Mouse (Mus musculus) gastrocnemius, adult 2 months (tissue): Measurements from ENCODE around the gene Tjp3. TPM values are rescaled to one million over a fixed set of nuclear protein-coding genes. Genes with fewer than 3 reads are reported as not detected.

ENCODE experiments used
- DNase-seq: peaks from one replicate; pipeline ENCODE4 v3.0.0; 2022
- H3K27ac ChIP-seq: fragments of 200-600 bp; 2 replicates; pipeline ENCODE4 v1.8.1; 2022; ENCODE audit warnings: mild to moderate bottlenecking
- H3K4me3 ChIP-seq: fragments of 200-600 bp; 2 replicates; pipeline ENCODE4 v1.8.1; 2022; ENCODE audit warnings: mild to moderate bottlenecking, moderate library complexity
- CTCF ChIP-seq: fragments of 200-600 bp; IDR thresholded peaks from 2 replicates; pipeline ENCODE4 v1.8.1; 2022; ENCODE audit warnings: antibody characterized with exemption, mild to moderate bottlenecking, moderate library complexity
- intact Hi-C: fragments of 180-260 bp; cut with DNase I; formaldehyde crosslinking; loops from one replicate; pipeline ENCODE4 v1.15.1; 2025
- total RNA-seq, 2 experiments: library from RNA; stranded (reverse); gene quantifications; 2 replicates each; pipeline ENCODE4 v1.2.3; 2021

Gene Tjp3
- total RNA-seq, 2 experiments from 2014 or later: not detected

DNA sequence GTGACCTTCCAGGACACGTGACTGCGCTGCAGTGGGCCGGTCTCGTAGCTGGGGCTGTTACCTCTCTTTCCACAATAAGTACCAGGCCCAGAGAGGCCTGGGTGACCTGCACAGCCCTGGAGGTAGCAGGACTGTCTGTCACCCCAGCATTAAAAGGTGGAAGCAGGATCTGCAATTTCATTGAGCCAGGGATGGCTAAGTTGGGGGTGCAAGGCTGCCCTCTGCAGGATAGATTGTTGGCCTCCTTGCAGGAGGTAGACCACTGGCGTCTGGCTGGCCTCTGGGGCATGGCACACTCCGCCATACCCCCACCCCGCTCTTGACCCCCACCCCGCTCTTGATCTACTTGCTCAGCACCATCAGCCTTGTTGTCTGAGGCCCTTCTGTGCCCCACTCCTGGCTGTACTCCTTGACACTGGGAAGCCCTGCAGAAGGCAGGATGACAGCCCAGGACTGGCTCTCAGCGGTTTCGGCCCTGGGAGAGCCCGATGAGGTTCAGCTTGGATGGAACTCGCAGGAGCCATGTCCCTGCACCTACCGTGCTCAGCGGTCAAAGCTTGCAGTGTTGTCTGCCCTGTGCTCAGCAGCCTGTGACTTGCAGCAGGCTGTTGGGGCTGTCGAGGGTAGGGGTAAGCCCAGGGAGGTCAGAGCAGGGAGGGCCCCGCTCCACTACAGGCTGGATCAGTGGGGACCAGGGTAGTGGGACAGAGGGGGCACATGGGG is 25.1 kb upstream of the Tjp3 start:
- H3K27ac ChIP-seq: no peak overlapping the region
- DNase-seq: no peak
- TF ChIP-seq CTCF: peak; percentile 51
- intact Hi-C loops: no loop called here
- H3K4me3 ChIP-seq: no peak overlapping the region; the same call in 1 of the 2 replicates

DNA sequence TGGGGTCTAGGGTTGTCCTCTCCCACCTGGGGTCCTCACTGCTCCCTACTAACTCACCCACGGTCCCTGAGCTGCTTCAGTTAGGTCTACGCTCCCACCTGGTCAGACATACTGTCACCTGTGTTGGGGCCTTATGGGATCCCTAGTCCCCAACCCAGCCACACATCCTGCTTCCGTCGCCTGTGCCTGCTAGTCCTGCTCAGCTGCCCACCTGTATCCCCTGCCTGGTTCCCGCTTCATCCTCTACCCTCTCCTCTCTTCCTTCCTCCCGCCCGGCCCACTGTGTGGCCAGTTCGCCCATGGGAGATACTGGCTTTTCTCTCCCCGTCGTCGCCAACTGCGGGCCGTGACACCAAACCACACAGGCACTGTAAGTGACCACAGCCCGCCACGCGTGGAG is 24.2 kb upstream of the Tjp3 start:
- intact Hi-C loops: no loop called here
- H3K27ac ChIP-seq: no peak overlapping the region
- no peak overlapping the region for H3K4me3 ChIP-seq
- no peak for TF ChIP-seq CTCF
- DNase-seq: no peak

DNA sequence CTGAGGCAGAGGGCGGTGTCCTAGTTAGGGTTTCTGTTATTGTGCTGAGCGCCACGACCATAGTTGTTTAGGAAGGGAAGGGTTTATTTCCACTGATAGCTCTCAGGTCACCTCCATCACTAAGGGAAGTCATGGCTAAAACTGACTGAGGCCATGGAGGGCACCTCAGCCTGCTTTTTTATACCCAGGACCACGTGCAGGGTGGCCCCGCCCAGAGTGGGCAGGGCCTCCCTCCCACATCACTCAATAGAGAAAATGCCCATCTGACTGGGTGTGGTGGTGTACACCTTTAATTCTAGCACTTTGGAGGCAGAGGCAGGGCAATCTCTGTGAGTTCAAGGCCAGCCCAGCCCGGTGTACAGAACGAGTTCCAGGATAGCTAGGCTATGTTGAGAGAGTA is 22.8 kb upstream of the Tjp3 start:
- intact Hi-C loops: no loop called here
- DNase-seq: no peak
- TF ChIP-seq CTCF: no peak
- Histone ChIP-seq H3K27ac (no peak overlapping the region), H3K4me3 (no peak overlapping the region)

DNA sequence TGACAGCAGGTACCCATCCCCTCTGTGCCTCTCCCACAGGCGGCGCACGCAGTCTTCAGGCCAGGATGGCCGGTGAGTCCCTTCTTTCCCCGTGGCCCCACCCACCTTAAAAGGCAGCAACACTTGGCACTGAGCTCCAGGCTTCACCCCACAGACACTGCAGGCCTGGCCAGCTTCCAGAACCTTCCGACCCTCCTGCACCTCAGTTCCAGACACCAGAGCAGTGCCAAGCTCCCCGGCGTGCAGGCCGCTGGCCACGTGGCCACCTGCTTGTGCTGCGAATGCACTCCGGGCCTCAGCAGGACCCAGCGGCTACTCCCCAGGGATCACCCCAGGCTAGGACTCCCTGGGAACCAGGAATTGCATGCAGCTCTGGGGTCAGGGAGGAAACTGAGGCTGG is 22.2 kb upstream of the Tjp3 start:
- TF ChIP-seq CTCF: no peak
- no peak overlapping the region for H3K27ac ChIP-seq
- no peak for DNase-seq
- intact Hi-C loops: no loop called here
- no peak overlapping the region for H3K4me3 ChIP-seq

DNA sequence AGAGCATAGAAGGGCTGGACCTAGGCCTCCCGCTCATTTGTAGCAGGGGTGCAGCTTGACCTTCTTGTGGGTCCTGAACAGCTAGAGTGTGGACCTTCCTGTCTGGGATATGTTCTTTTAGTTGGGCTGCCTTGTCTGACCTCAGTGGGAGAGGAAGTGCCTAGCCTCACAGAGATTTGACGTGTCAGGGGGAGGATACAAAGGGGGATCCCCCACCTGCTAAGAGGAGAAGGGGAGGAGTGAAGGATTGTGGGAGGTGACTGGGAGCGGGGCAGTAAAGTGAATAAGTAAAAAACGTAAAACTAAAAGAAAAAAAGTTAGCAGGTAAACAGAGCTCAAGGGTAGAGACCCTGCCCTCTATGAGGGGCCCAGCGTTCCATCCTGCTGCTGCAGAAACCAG is 18.2 kb upstream of the Tjp3 start:
- intact Hi-C loops: no loop called here
- Histone ChIP-seq H3K27ac (no peak overlapping the region), H3K4me3 (no peak overlapping the region)
- no peak for DNase-seq
- no peak for TF ChIP-seq CTCF

DNA sequence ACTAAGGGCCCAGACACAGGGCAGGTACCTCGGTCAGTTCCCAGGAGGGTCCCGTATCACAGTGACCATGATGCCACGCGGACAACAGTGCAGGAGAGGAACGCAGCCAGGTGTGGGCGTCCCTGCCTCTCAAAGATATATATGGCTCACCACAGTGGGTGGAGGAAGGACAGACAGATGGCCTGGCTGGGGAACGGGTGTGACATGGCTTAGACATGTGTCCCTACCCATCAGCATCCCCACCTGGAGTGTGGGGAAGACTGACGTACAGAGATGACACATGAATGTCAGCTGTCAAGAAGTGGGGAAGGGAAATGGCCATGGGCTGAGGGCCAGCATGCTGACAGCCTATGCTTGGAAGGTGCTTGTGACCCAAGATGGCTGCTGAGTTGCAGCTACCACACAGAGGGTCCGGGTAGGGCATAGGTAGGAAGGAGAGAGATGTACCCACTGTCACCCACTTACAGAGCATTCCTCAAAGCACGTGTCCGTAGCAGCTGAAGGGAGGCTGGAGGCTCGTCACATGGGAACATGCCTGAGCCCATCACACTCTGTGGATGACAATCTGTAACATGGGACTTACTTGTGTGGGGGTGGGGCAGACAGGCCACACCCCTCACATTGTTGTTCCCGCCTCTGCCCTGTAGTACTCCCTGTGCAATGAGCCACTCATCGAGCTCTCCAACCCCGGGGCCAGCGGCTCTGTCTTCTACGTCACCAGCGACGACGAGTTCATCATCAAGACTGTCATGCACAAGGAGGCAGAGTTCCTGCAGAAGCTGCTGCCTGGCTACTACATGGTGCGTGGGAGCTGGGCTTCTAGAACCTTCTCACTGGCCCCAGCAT is 15.7 kb upstream of the Tjp3 start:
- DNase-seq: no peak

DNA sequence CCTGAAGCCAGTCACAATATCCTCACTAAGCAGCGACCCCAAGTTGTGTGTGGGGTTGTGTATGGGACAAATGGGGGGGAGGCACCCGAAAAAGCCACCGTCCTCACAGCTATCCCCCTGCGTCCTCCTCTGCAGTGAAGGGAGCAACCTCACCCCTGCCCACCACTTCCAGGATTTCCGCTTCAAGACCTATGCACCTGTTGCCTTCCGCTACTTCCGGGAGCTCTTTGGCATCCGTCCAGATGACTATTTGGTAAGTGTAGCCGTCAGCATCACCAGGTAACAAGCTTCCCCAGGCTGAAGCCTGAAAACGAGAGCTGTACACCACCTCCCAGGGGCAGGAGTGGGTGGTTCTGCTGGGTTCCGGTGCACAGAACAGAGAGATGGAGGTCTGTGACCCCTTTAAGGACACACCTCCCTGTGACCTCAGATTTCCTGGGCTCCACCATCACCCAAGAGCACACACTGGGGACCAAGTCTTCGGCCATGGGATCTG is 14.8 kb upstream of the Tjp3 start:
- no peak for DNase-seq
- TF ChIP-seq CTCF: no peak
- H3K27ac ChIP-seq: no peak overlapping the region
- intact Hi-C loops: no loop called here
- no peak overlapping the region for H3K4me3 ChIP-seq

More for the DNA sequence above, 15.7 kb upstream of the Tjp3 start:
- H3K4me3 ChIP-seq: no peak overlapping the region
- no peak overlapping the region for H3K27ac ChIP-seq
- intact Hi-C loops: no loop called here
- TF ChIP-seq CTCF: no peak

DNA sequence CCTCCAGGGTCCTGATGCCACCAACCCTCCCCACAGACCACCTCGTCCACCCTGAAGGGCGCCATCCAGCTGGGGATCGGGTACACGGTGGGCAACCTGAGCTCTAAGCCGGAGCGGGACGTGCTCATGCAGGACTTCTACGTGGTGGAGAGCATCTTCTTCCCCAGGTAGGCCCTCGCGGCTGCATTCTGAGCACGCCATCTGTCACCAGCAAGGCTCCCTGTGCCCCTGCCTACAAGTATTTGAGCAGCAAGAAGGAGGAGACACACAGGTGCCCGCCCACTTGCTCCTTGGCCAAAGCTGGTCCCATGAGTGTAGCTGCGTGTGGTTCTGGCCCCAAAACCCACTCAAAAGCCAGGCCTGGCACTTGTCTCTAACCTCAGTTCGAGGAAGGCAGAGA is 14.3 kb upstream of the Tjp3 start:
- TF ChIP-seq CTCF: no peak
- no peak overlapping the region for H3K27ac ChIP-seq
- no peak for DNase-seq
- intact Hi-C loops: loop anchor here (2.0 kb wide), 1 partner anchor 17 kb away; no protein-coding TSS in a partner anchor
- no peak overlapping the region for H3K4me3 ChIP-seq

DNA sequence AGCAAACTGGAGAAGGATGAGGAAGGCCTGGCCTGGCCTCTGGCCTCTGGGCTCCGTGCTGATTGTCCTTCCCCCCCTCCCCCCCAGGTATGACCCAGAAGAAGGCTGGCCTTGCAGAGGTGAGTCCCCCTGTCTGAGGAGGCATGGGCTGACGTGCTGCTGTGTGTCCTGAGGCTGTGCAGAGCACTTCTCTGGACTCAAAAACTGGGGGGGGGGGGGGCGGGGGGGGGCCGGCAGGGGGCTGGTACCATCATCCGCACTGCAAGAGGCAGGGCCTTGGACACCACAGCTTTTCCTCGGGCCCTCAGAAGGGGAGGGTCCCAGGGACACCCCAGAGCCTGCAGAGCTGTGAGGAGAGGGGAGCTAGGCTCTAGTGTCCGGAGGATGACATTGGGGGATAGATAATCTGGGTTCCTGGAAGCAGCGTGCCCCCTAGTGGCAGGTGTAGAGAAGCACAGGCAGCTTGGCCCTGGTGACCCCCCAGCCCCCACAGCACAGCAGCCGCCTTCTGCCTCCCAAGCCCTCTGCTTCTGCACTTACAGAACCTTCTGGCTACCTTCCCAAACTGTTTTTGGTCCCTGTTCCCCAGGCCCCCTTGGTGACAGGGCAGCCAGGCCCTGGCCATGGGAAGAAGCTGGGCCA is 13.3 kb upstream of the Tjp3 start:
- no peak overlapping the region for H3K27ac ChIP-seq
- peak; percentile 70 for DNase-seq
- H3K4me3 ChIP-seq: no peak overlapping the region
- TF ChIP-seq CTCF: peak; percentile 90
- intact Hi-C loops: loop anchor here (2.0 kb wide), 1 partner anchor 16 kb away; no protein-coding TSS in a partner anchor

DNA sequence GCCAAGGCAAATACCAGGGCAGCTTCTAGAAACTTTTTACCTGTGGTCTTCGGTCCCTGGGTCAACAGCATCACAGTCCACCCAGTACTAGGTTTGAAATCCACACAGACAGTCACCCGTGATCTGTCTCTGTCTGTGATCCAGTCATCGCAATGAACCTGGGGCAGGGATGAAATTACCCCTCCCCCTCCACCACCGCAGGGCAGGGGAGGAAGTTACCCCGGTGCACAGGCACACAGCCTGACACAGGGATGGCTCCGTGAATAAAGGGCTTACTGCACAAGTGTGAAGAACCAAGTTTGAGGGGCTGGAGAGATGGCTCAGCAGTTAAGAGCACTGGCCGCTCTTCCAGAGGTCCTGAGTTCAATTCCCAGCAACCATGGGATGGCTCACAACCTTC is 12.4 kb upstream of the Tjp3 start:
- intact Hi-C loops: loop anchor here (2.0 kb wide), 1 partner anchor 15 kb away; no protein-coding TSS in a partner anchor
- no peak for TF ChIP-seq CTCF
- Histone ChIP-seq H3K27ac (peak overlapping the region; percentile 2; the same call in 1 of the 2 replicates), H3K4me3 (no peak overlapping the region)
- DNase-seq: no peak

DNA sequence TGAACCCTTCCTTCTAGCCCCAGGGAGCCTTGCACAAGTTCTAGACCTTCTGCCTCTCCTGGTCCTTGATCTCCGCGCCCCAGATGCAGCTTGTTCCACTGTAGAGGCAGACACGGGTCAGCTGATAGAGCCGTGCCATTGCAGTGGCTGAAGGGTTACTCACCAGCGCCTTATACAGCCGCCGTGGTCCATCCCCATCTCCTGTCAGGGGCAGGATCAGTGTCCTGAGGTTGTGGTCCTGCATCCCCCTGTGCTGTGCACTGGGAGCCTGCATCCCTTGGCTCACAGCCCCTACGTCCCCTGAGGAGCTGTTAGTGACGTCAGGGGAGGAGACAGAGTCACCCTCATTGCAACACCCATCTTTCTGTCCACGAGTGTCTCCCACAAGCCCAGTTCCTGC is 11.9 kb upstream of the Tjp3 start:
- Histone ChIP-seq H3K27ac (peak overlapping the region; percentile 46), H3K4me3 (peak overlapping the region; percentile 52)
- DNase-seq: no peak
- intact Hi-C loops: no loop called here
- TF ChIP-seq CTCF: no peak

DNA sequence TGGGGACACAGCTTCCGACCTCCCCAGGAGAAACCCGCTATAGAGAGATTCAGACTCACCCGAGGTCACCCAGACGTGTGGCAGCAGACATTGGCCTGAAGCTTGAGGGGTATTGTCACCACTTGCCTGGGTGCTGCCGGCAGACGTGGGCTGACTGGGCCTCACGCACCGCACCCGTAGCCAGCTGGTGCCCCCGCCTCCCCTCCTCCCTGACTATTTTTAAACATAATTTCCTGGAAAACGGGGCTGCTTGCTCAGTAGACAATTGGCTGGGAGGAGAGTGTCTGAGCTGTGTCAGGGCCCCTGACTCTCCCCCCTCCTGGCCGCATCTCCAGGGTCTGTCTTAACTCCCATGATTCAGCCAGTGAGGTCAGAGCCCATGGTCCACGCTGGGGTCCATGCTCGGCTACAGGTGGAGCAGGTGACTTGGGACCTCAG is 11.4 kb upstream of the Tjp3 start:
- DNase-seq: no peak
- H3K27ac ChIP-seq: peak overlapping the region; percentile 46
- intact Hi-C loops: no loop called here
- H3K4me3 ChIP-seq: peak overlapping the region; percentile 52
- no peak for TF ChIP-seq CTCF

DNA sequence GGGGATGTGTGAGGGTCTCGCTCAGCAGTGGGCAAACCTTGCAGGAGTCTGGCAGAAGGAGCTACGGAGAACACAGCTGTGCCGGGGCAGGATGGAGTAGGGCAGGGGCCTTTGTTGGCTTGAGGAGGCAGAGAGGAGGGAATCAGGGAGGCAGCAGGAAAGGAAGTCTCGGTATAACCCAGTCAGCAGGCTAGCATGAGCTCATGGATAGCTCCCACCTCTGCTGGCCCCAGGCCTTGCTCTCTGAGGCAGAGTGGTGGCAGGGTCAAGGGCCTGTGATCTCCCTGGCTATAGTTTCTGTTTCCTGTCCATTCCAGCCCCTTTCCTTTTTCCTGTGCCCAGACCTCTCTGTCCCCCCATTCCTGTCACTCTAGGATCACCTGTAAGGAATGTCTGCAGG is 10.9 kb upstream of the Tjp3 start:
- no peak for DNase-seq
- no peak for TF ChIP-seq CTCF
- Histone ChIP-seq H3K4me3 (peak overlapping the region; percentile 52), H3K27ac (peak overlapping the region; percentile 46)
- intact Hi-C loops: no loop called here
